Mouse (Mus musculus): ENCODE measurements around the gene Large1. TPM values are rescaled to one million over a fixed set of nuclear protein-coding genes. Genes with fewer than 3 reads are reported as not detected.
"Not testable (repeated sequence)": the region's sequence is repeated elsewhere in the genome, so short reads cannot be mapped to it uniquely, and the experiment has no call there.

The Large1 gene
- polyA plus RNA-seq, 1 experiment: 42.7 TPM

- Histone ChIP-seq H3K27ac (ENCODE audit: insufficient read depth, low read length) (no peak overlapping the region), H3K4me3 (ENCODE audit: insufficient read depth, low read length) (no peak overlapping the region), H3K4me1 (ENCODE audit: control insufficient read depth, insufficient read depth, low read length) (peaks cover 10% of the 10 kb centered on the region)
- no peak for TF ChIP-seq POLR2A (IDR thresholded peaks at IDR 0.05; ENCODE audit: low read depth, low read length)
Observed at GRCm38 (mm10) chr8:73303907-73304306, 49.4 kb downstream of the Large1 start.

GRCm38 (mm10) chr8:73302947-73303346, 50.4 kb downstream of the Large1 start:
- Histone ChIP-seq H3K27ac (ENCODE audit: insufficient read depth, low read length) (no peak overlapping the region), H3K4me3 (ENCODE audit: insufficient read depth, low read length) (no peak overlapping the region), H3K4me1 (ENCODE audit: control insufficient read depth, insufficient read depth, low read length) (peaks cover 8% of the 10 kb centered on the region)
- TF ChIP-seq POLR2A (IDR thresholded peaks at IDR 0.05; ENCODE audit: low read depth, low read length): no peak
- no peak for TF ChIP-seq CTCF (IDR thresholded peaks at IDR 0.05; ENCODE audit: borderline replicate concordance, insufficient read depth, low read length)

- peaks cover 8% of the 10 kb centered on the region for H3K4me1 ChIP-seq (ENCODE audit: control insufficient read depth, insufficient read depth, low read length)
- TF ChIP-seq POLR2A (IDR thresholded peaks at IDR 0.05; ENCODE audit: low read depth, low read length): no peak
- TF ChIP-seq CTCF (IDR thresholded peaks at IDR 0.05; ENCODE audit: borderline replicate concordance, insufficient read depth, low read length): no peak
- no peak overlapping the region for H3K27ac ChIP-seq (ENCODE audit: insufficient read depth, low read length)
Observed at GRCm38 (mm10) chr8:73295531-73295930, 57.8 kb downstream of the Large1 start.

GRCm38 (mm10) chr8:73293655-73294054, 59.7 kb downstream of the Large1 start:
- TF ChIP-seq CTCF (IDR thresholded peaks at IDR 0.05; ENCODE audit: borderline replicate concordance, insufficient read depth, low read length): no peak
- no peak for TF ChIP-seq POLR2A (IDR thresholded peaks at IDR 0.05; ENCODE audit: low read depth, low read length)
- Histone ChIP-seq H3K27ac (ENCODE audit: insufficient read depth, low read length) (no peak overlapping the region), H3K4me3 (ENCODE audit: insufficient read depth, low read length) (no peak overlapping the region), H3K4me1 (ENCODE audit: control insufficient read depth, insufficient read depth, low read length) (peaks cover 14% of the 10 kb centered on the region)

More at GRCm38 (mm10) chr8:73295531-73295930, 57.8 kb downstream of the Large1 start:
- no peak overlapping the region for H3K4me3 ChIP-seq (ENCODE audit: insufficient read depth, low read length)

GRCm38 (mm10) chr8:73291630-73292029, 61.7 kb downstream of the Large1 start:
- Histone ChIP-seq H3K4me3 (ENCODE audit: insufficient read depth, low read length) (no peak overlapping the region), H3K4me1 (ENCODE audit: control insufficient read depth, insufficient read depth, low read length) (peaks cover 16% of the 10 kb centered on the region), H3K27ac (ENCODE audit: insufficient read depth, low read length) (no peak overlapping the region)
- TF ChIP-seq CTCF (IDR thresholded peaks at IDR 0.05; ENCODE audit: borderline replicate concordance, insufficient read depth, low read length) (no peak), POLR2A (IDR thresholded peaks at IDR 0.05; ENCODE audit: low read depth, low read length) (no peak)

GRCm38 (mm10) chr8:73290636-73291035, 62.7 kb downstream of the Large1 start:
- no peak overlapping the region for H3K4me3 ChIP-seq (ENCODE audit: insufficient read depth, low read length)
- TF ChIP-seq POLR2A (IDR thresholded peaks at IDR 0.05; ENCODE audit: low read depth, low read length): no peak
- peak overlapping the region; percentile 20; the same call in 1 of the 2 replicates for H3K27ac ChIP-seq (ENCODE audit: insufficient read depth, low read length)
- H3K4me1 ChIP-seq (ENCODE audit: control insufficient read depth, insufficient read depth, low read length): peaks cover 16% of the 10 kb centered on the region

GRCm38 (mm10) chr8:73289831-73290230, 63.5 kb downstream of the Large1 start:
- peaks cover 16% of the 10 kb centered on the region for H3K4me1 ChIP-seq (ENCODE audit: control insufficient read depth, insufficient read depth, low read length)
- no peak overlapping the region for H3K4me3 ChIP-seq (ENCODE audit: insufficient read depth, low read length)
- H3K27ac ChIP-seq (ENCODE audit: insufficient read depth, low read length): peak overlapping the region; percentile 89
- TF ChIP-seq POLR2A (IDR thresholded peaks at IDR 0.05; ENCODE audit: low read depth, low read length) (no peak), CTCF (IDR thresholded peaks at IDR 0.05; ENCODE audit: borderline replicate concordance, insufficient read depth, low read length) (no peak)

- no peak overlapping the region for H3K27ac ChIP-seq (ENCODE audit: insufficient read depth, low read length)
- peaks cover 2% of the 10 kb centered on the region; the same call in 1 of the 2 replicates for H3K4me1 ChIP-seq (ENCODE audit: control insufficient read depth, insufficient read depth, low read length)
- H3K4me3 ChIP-seq (ENCODE audit: insufficient read depth, low read length): no peak overlapping the region
- TF ChIP-seq CTCF (IDR thresholded peaks at IDR 0.05; ENCODE audit: borderline replicate concordance, insufficient read depth, low read length) (no peak), POLR2A (IDR thresholded peaks at IDR 0.05; ENCODE audit: low read depth, low read length) (no peak)
Observed at GRCm38 (mm10) chr8:73281996-73282395, 71.3 kb downstream of the Large1 start.

GRCm38 (mm10) chr8:73276015-73276414, 77.3 kb downstream of the Large1 start:
- Histone ChIP-seq H3K4me3 (ENCODE audit: insufficient read depth, low read length) (no peak overlapping the region), H3K27ac (ENCODE audit: insufficient read depth, low read length) (peak overlapping the region; percentile 51), H3K4me1 (ENCODE audit: control insufficient read depth, insufficient read depth, low read length) (peaks cover 8% of the 10 kb centered on the region)
- TF ChIP-seq CTCF (IDR thresholded peaks at IDR 0.05; ENCODE audit: borderline replicate concordance, insufficient read depth, low read length) (no peak), POLR2A (IDR thresholded peaks at IDR 0.05; ENCODE audit: low read depth, low read length) (no peak)

- H3K4me3 ChIP-seq (ENCODE audit: insufficient read depth, low read length); H3K4me1 ChIP-seq (ENCODE audit: control insufficient read depth, insufficient read depth, low read length): not testable (repeated sequence)
- peak overlapping the region; percentile 51; the same call in 1 of the 2 replicates for H3K27ac ChIP-seq (ENCODE audit: insufficient read depth, low read length)
Observed at GRCm38 (mm10) chr8:73275445-73275844, 77.9 kb downstream of the Large1 start.

- TF ChIP-seq CTCF (IDR thresholded peaks at IDR 0.05; ENCODE audit: borderline replicate concordance, insufficient read depth, low read length): no peak
- no peak for TF ChIP-seq POLR2A (IDR thresholded peaks at IDR 0.05; ENCODE audit: low read depth, low read length)
- no peak overlapping the region for H3K27ac ChIP-seq (ENCODE audit: insufficient read depth, low read length)
- H3K4me3 ChIP-seq (ENCODE audit: insufficient read depth, low read length): no peak overlapping the region
- H3K4me1 ChIP-seq (ENCODE audit: control insufficient read depth, insufficient read depth, low read length): peaks cover 8% of the 10 kb centered on the region
Observed at GRCm38 (mm10) chr8:73273150-73273549, 80.2 kb downstream of the Large1 start.
